In genomic region chr1:186967201-186967812, GRCm38 (mm10) we compare ENCODE assay signal across 33 mouse cellular contexts. TPM values are rescaled to one million over a fixed set of nuclear protein-coding genes. Genes with fewer than 3 reads are reported as not detected.
DNase-seq lines count a peak whose midpoint lies in the region; ATAC-seq and TF ChIP-seq lines count a peak whose summit lies in the region.
"Had no signal": no experiment of that assay in that cellular context is flagged by ENCODE, and none has a peak within 500 bp of the region (broad histone marks: within the 10 kb centered on the region; RNA-seq: fewer than 3 reads in every experiment).

Gene D1Pas1 (plus strand): TSS chr1:186967416.

- H3K36me3 ChIP-seq in heart, embryonic 13.5 days: 0 out of 2 replicates have a peak, but pooled peaks cover 2% of the 10 kb centered on the region
- H3K36me3 ChIP-seq in E14TG2a.4 (ENCODE audit: insufficient read depth, low read length) (peaks cover 38% of the 10 kb centered on the region), G1E (replicated peaks) (no peaks in the 10 kb centered on the region)
- H3K36me3 ChIP-seq in testis, adult 2 months (ENCODE audit: control insufficient read depth, insufficient read depth, low read length): no peaks in the 10 kb centered on the region; the same call in 1 of the 2 replicates
- H3K36me3 ChIP-seq in liver, embryonic 11.5 days (ENCODE audit: control insufficient read depth, insufficient read depth, low read length): no peaks in the 10 kb centered on the region
- H3K36me3 ChIP-seq: embryonic facial prominence, embryonic 13.5 days; forebrain, embryonic 12.5 days; heart, embryonic 12.5 days; neural tube, embryonic 13.5 days had no signal

- 0 out of 2 replicates have a peak within 1 kb of the TSS, but pooled peaks have one; percentile 11 for H3K4me3 ChIP-seq in heart, embryonic 13.5 days
- peak within 1 kb of the TSS; percentile 84 for H3K4me3 ChIP-seq in E14TG2a.4 (replicated peaks; ENCODE audit: low read length)
- peak within 1 kb of the TSS; percentile 18; the same call in 1 of the 2 replicates for H3K4me3 ChIP-seq in G1E (ENCODE audit: low read depth, low read length)
- peak within 1 kb of the TSS; percentile 97 for H3K4me3 ChIP-seq in testis, adult 2 months (ENCODE audit: control insufficient read depth, low read depth, low read length)
- no peak within 1 kb of the TSS for H3K4me3 ChIP-seq in liver, embryonic 11.5 days (ENCODE audit: low read depth, low read length)
- H3K4me3 ChIP-seq: embryonic facial prominence, embryonic 13.5 days; erythroblast, embryonic 14.5 days; forebrain, embryonic 12.5 days; heart, embryonic 12.5 days; hindbrain, embryonic 10.5 days; megakaryocyte, embryonic 14.5 days; myocyte; neural tube, embryonic 13.5 days had no signal

- no peaks in the 10 kb centered on the region for H3K27me3 ChIP-seq in heart, embryonic 13.5 days (replicated peaks)
- H3K27me3 ChIP-seq in E14TG2a.4 (ENCODE audit: insufficient read depth, low read length): no peaks in the 10 kb centered on the region
- H3K27me3 ChIP-seq in G1E (ENCODE audit: insufficient read depth, low read length): no peaks in the 10 kb centered on the region
- no peaks in the 10 kb centered on the region for H3K27me3 ChIP-seq in testis, adult 2 months (ENCODE audit: control insufficient read depth, insufficient read depth, low read length)
- H3K27me3 ChIP-seq in liver, embryonic 11.5 days (replicated peaks; ENCODE audit: control insufficient read depth, insufficient read depth, low read length): no peaks in the 10 kb centered on the region
- H3K27me3 ChIP-seq: embryonic facial prominence, embryonic 13.5 days; forebrain, embryonic 12.5 days; heart, embryonic 12.5 days; megakaryocyte, embryonic 14.5 days; neural tube, embryonic 13.5 days had no signal

- no peaks in the 10 kb centered on the region for H3K4me1 ChIP-seq in heart, embryonic 13.5 days
- peaks cover 41% of the 10 kb centered on the region for H3K4me1 ChIP-seq in E14TG2a.4 (replicated peaks; ENCODE audit: low read depth, low read length)
- no peaks in the 10 kb centered on the region for H3K4me1 ChIP-seq in G1E (ENCODE audit: insufficient read depth, low read depth, low read length)
- H3K4me1 ChIP-seq in testis, adult 2 months (ENCODE audit: control insufficient read depth, insufficient read depth, low read length): 0 out of 2 replicates have a peak, but pooled peaks cover 2% of the 10 kb centered on the region
- H3K4me1 ChIP-seq in liver, embryonic 11.5 days (replicated peaks; ENCODE audit: control insufficient read depth, insufficient read depth, low read length): no peaks in the 10 kb centered on the region
- H3K4me1 ChIP-seq: embryonic facial prominence, embryonic 13.5 days; forebrain, embryonic 12.5 days; heart, embryonic 12.5 days; hindbrain, embryonic 10.5 days; megakaryocyte, embryonic 14.5 days; neural tube, embryonic 13.5 days had no signal

- TF ChIP-seq POLR2A in testis, adult 2 months (IDR thresholded peaks at IDR 0.05; ENCODE audit: control insufficient read depth, low read depth, low read length): peak; percentile 81

- WGBS in heart, embryonic 13.5 days: 63% methylated on average over 53 of the region's 53 CpGs
- WGBS in liver, embryonic 11.5 days: 74% methylated on average over 53 of the region's 53 CpGs

- peaks cover 31% of the 10 kb centered on the region for H3K9me3 ChIP-seq in heart, embryonic 13.5 days
- peaks cover 12% of the 10 kb centered on the region for H3K9me3 ChIP-seq in E14TG2a.4 (ENCODE audit: low read length)
- H3K9me3 ChIP-seq in G1E (replicated peaks): peaks cover 41% of the 10 kb centered on the region
- H3K9me3 ChIP-seq in liver, embryonic 11.5 days (ENCODE audit: control insufficient read depth, low read length): peaks cover 14% of the 10 kb centered on the region

- peak within 1 kb of the TSS; percentile 25; the same call in 1 of the 2 replicates for H3K4me2 ChIP-seq in heart, embryonic 13.5 days
- H3K4me2 ChIP-seq in liver, embryonic 11.5 days: no peak within 1 kb of the TSS
- H3K4me2 ChIP-seq: embryonic facial prominence, embryonic 13.5 days; forebrain, embryonic 12.5 days; heart, embryonic 12.5 days; lung, embryonic 14.5 days; neural tube, embryonic 13.5 days had no signal

- H3K27ac ChIP-seq in heart, embryonic 13.5 days (replicated peaks): no peak within 1 kb of the TSS
- peak within 1 kb of the TSS; percentile 100 for H3K27ac ChIP-seq in testis, adult 2 months (ENCODE audit: control insufficient read depth, insufficient read depth, low read depth, low read length)
- no peak within 1 kb of the TSS for H3K27ac ChIP-seq in liver, embryonic 11.5 days (ENCODE audit: low read depth, low read length)
- H3K27ac ChIP-seq: embryonic facial prominence, embryonic 13.5 days; forebrain, embryonic 12.5 days; hindbrain, embryonic 10.5 days; liver, embryonic 14.5 days; neural tube, embryonic 13.5 days had no signal

- TF ChIP-seq CTCF in E14TG2a.4 (conservative IDR thresholded peaks at IDR 0.05; ENCODE audit: low read length) (no peak), G1E (IDR thresholded peaks at IDR 0.05; ENCODE audit: low read depth, low read length) (no peak)
- no peak for TF ChIP-seq CTCF in testis, adult 2 months (IDR thresholded peaks at IDR 0.05; ENCODE audit: control insufficient read depth, insufficient read depth, insufficient replicate concordance, low read depth, low read length)

- no peak for DNase-seq in heart, adult 18-20 months
- DNase-seq in G1E (ENCODE audit: low spot score): no peak
- no peak for DNase-seq in left cerebral cortex, postnatal 25 days (ENCODE audit: low spot score in 2 of 2)
- no peak for DNase-seq in liver, embryonic 11.5 days (ENCODE audit: low spot score)
- DNase-seq: adrenal gland, adult 8-10 months; cerebellum, adult 18-20 months; cerebellum, postnatal 14 days; embryo, embryonic 11 days; gastrocnemius, postnatal 25 days; kidney, adult 9 months; kidney, postnatal 14 days; lung, embryonic 14.5 days; retina, postnatal 1 day; right cerebral cortex, postnatal 25 days; spleen, adult 18-20 months; thymus, adult 18-20 months had no signal

- no peak within 1 kb of the TSS for H3K9ac ChIP-seq in heart, embryonic 13.5 days
- no peak within 1 kb of the TSS for H3K9ac ChIP-seq in liver, embryonic 11.5 days (ENCODE audit: low read depth, low read length)
- H3K9ac ChIP-seq: embryonic facial prominence, embryonic 13.5 days; forebrain, embryonic 12.5 days; heart, embryonic 12.5 days; liver, embryonic 14.5 days; lung, embryonic 14.5 days; neural tube, embryonic 13.5 days had no signal

- ATAC-seq in heart, embryonic 13.5 days (ENCODE audit: extremely low read depth, insufficient number of reproducible peaks, low FRiP score, low TSS enrichment): no peak
- no peak for ATAC-seq in G1E (ENCODE audit: extremely low read depth, insufficient number of reproducible peaks, low FRiP score, poor library complexity, severe bottlenecking)
- ATAC-seq in liver, embryonic 11.5 days (replicated peaks; ENCODE audit: low FRiP score): no peak
- ATAC-seq: hindbrain, embryonic 16.5 days; intestine, embryonic 16.5 days; midbrain, embryonic 16.5 days had no signal

- intact Hi-C loops in left cerebral cortex, postnatal 25 days (cut with DNase I): no loop called here

RNA-seq across cellular contexts. Expression of gene D1Pas1, which starts in this region (rescaled TPM):
- polyA plus RNA-seq in heart, embryonic 13.5 days (2015; fragmentation: Nextera tagmentation; extraction: Ambion mirVana): 0.27 and 0.40 TPM in 2 replicates
- under 1 TPM in 1 of 2 experiments, not detected in 1; 0.08 TPM for total RNA-seq in heart, adult 18-20 months (2021)
- total RNA-seq in G1E (2014; fragmentation: Nextera tagmentation) (not detected in 2 replicates), G1E (2017) (0.06 and 0.27 TPM in 2 replicates)
- polyA plus RNA-seq in G1E (2012): not detected in 2 replicates
- polyA plus RNA-seq in testis, adult 2 months (2012; rRNA removed): 68.2 and 77.4 TPM in 2 replicates
- not detected for total RNA-seq in left cerebral cortex, postnatal 25 days (2021)
- 0.09 and 0.11 TPM in 2 replicates for polyA plus RNA-seq in liver, embryonic 11.5 days (2014; fragmentation: Nextera tagmentation; extraction: Ambion mirVana)
- total RNA-seq: adrenal gland, adult 8-10 months; gastrocnemius, postnatal 25 days; layer of hippocampus, adult 18-20 months; layer of hippocampus, postnatal 25 days had no signal
- polyA plus RNA-seq: embryonic facial prominence, embryonic 13.5 days; erythroblast, embryonic 14.5 days; forebrain, embryonic 12.5 days; liver, embryonic 14.5 days; lung, embryonic 14.5 days; myocyte had no signal

Comparison
In these comparisons a context has a peak if more than half of its experiments do, and no peak if none do; other contexts are left out.
1. RNA of gene D1Pas1 (polyA plus RNA-seq): 68.2 to 77.4 TPM in testis, adult 2 months; 0.27 to 0.40 TPM in heart, embryonic 13.5 days, 0.09 to 0.11 TPM in liver, embryonic 11.5 days and not detected in G1E; every median in the first group is over 10 times any median in the second.